Mouse (Mus musculus) heart, adult 11 months (tissue): ENCODE data around the gene Actr1a.

ENCODE experiments used
- DNase-seq: peaks from one replicate; pipeline ENCODE4 v3.0.0; 2022

Gene Actr1a

DNA sequence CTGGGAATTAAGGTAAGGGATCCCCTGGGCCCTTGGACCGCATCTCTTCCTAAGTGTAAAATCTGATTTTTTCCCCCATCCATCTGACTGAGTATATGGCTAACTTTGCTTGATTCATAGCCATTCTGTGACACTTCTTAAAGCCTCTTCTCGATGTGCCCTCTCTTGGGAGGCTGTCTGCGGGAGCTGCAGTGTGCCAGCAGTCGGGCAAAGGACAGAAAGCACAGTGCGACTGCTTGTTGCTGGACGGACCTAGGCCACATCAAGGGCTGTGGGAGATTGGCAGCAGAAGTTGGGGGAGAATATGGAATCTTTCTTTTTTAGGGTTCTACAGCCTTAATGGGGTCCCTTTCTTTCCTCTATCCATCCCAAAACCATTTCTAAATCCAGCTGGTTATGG is 3.8 kb upstream of the Actr1a start:
- no peak for DNase-seq

DNA sequence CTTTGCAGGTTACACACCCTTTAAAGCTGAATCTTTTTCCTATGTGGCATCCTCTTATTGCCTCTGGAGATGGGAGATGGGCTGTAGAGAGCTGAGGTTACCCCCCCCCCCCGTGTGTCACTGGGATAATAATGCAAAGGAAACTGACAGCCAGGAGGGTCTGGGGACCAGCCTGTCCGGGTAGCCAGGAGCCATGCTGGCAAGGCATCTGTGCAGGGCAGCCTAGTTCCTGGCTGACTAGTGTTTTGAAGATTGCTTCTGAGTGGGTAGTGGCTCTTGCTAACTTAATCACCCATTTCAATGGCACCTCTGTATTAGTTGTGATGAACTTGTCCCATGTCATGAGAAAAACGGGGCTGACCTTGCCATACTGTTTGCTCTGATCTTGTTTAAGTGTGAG is 2.9 kb upstream of the Actr1a start:
- no peak for DNase-seq

DNA sequence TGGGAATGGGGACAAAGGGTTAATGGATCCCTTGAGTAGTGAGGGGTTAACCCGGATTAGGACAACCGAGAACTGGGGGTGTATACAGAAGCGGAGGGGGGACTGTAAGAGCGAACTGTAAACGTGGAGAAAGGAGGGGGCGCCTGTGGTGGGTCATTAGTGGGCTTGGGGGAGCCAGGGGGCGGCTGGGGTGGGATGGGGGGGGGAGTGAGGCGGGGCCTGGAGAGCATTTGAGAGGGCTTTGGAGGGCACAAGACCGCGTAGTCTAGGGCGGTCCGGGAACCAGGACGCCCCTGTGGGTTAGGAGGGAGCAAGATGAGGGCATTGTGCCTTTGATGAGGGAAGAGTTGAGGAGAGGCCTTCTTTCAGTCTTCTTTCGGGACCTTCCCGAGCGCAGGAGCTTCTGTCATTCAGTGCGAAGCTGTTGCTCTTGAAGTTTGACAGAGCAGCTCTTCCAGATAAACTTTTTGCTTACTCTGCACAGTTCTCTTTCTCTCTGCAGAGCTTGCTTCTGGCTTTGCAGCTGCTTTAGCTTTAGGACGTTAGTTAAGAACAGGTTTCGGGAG is 2.0 kb upstream of the Actr1a start:
- DNase-seq: no peak

DNA sequence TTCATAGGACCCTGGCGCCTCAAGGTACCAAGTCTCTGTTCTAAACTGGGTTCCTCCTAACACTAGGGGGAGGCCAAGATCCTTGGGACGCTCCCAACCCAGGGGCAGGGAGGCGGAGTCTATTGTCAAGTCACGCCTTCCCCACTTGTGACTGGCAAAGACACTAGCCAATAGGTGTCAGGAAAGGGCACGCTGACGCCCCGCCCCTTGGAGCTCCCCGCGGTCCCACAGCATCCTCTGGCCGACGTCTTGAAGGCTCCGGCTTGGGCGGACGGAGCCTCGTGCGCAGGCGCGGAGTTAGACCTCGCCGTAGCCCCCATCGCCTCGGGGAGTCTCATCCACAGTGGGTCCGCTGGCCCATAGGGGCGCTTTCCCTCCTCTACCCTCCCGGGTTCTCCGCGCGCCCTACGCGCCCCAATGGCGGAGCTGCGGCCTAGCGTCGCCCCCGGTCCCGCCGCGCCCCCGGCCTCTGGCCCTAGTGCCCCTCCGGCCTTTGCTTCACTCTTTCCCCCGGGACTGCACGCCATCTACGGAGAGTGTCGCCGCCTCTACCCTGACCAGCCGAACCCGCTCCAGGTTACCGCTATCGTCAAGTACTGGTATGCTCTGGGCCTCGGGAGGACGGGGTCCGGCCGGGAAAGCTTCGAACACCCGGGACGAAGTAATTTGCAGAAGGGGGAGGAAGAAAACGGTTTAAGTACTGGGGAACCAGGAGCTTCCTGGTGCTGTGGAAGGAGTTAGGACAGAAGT is 1.3 kb upstream of the Actr1a start, which contains the start of gene Sufu:
Sufu (plus strand) TSS at position 211 of the 750 bp plus-strand sequence.
- DNase-seq: peak; percentile 100

DNA sequence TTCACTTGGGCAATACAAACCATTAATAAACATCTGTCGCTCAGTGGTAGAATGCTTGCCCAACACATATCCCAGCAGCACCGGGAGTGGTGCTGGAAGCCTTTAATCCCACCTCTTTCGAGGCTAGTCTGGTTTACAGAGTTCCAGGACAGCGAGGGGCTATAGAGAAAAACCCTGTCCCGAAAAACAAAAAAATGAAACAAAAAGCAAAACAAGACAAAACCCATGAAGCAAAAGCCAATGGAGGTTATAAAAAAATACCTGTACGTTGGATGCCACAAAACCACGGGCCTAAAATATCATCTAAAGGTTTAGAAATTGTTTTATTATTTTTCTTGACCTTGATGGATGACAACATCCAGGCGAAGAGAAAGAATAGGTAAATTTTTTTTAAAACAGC is 561 bp upstream of the Actr1a start:
- DNase-seq: no peak

DNA sequence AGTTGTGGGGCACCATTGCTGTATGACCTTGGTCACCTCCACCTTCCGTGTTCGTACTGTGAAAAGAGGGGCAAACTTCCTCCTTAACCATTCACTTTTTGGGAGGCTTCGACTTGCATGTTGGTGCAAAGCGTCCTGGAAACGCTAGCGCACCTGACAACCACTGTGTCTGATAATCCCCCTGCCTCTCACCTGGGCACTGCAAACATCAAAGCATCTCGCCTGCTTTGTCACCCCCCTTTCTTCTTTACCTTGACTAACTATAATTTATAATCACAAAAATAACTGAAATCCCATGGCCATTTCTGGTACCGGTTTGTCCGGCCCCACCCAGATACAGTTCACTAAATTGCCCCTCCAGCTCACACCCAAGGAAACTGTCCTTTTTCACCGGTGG is 838 bp downstream of the Actr1a start:
- no peak for DNase-seq

DNA sequence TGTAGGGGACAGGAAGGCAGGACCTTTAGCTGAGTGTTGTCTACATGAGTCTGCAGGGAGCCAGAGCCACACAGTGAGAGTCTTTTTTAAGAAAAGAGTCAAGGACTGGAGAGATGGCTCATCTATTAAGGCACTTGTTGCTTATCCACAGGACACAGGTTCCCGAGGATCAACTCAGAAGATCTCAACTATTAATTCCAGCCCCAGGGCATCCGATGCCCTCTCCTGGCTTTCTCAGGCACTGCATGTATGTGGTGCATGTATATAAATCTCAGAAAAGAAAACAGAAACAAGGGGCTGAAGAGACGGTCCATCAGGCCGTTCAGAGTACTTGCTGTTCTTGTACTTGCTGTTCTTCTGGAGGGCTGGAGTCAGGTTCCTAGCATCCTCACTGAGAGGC is 3.5 kb downstream of the Actr1a start:
- no peak for DNase-seq

DNA sequence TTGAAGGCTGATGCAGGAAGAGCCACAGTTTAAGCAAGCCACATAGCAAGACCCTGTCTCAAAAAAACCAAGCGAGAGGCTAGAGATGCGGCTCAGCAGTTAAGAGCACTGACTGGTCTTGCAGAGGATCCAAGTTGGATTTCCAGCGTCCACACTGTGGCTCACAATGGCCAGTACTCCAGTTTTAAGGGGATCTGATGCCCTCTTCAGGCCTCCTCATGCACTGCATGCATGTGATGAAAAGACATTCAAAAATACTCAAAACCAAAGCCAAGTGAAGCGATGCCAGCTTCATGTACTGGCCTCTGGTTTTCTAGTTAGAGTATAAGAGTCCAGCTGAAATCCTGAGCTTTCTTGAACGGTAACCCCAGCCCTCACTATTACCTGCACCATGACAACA is 5.7 kb downstream of the Actr1a start:
- no peak for DNase-seq

DNA sequence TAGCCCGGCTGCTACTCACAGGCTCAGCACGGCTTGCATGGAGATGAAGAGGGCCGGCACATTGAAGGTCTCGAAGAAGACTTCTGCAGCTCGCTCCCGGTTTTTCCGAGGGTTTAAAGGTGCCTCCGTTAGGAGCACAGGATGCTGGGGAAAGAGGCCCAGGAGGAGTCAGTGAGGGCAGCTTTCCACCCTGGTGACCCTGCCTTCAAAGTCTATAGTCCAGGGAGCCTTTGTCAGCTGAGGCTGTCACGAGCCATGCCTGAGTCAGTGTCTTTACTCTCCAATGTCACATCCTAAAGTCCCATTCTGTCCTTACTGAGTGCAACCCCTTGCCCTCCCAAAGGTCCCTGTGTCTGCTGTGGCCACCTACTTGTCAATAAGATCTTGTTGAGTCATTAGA is 13.3 kb downstream of the Actr1a start:
- no peak for DNase-seq

DNA sequence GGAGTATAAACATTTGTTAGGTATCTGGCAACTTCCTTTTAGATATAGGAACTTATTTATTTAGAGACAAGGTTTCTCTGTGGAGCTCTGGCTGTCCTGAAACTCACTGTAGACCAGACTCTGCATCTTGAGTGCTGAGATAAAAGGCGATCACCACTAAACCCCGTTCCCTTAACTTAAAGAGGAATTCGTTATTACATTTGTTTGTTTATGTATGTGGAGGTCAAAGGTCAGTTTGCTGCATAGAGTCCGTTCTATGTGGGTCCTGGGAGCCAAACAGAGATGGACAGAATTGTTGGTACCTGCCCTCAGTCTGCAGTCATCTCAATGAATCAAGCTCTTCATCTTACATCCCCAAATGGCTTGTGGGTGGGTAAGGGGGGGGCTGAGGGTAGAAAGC is 19.7 kb downstream of the Actr1a start:
- no peak for DNase-seq

DNA sequence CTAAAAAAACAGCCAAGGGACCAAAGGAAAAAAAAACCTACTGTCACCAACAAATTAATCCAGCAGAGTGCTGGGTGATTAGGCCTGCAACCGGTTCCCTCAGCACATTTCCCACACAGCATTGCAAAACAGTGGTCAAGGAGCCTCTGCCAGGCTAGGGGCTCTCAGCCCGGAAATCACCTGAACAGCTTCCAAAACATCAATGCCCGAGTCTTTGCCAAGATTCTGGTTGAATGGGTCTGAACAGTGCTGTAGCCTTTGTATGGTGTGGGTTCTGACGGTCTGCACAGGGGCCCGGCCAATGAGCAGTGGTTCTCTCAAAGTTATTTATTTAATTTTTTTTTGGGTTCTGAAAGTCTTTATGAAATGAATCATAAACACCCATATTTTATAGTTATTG is 20.1 kb downstream of the Actr1a start:
- DNase-seq: no peak

DNA sequence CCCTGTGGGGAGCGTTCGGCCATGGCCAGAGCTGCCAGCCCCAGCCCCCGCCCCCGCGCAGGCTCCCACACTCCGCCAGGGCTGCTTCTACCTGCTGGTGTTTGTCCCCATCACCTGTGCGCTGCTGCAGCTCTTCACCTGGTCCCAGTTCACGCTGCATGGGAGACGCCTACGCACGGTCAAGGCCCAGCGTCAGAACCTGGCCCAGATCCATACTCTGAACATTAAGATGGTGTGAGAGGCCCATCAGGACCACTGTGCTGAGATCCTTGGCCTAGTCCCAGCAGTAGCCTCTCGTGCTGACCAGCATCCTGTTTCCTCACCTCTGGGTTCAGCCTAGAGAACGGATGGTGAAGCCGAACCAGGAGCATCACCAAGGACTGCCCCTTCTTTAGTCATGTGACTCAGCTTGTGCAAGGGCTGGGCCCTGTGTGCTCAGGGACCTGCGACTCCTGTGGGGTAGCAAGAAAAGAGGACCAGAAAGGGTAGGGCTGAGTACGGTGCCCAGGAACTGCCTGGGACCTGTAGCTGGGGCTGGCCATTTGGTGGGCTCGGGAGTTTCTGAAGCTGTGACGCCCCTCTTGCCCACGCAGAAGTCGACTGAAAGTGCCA is 21.0 kb downstream of the Actr1a start:
- no peak for DNase-seq

DNA sequence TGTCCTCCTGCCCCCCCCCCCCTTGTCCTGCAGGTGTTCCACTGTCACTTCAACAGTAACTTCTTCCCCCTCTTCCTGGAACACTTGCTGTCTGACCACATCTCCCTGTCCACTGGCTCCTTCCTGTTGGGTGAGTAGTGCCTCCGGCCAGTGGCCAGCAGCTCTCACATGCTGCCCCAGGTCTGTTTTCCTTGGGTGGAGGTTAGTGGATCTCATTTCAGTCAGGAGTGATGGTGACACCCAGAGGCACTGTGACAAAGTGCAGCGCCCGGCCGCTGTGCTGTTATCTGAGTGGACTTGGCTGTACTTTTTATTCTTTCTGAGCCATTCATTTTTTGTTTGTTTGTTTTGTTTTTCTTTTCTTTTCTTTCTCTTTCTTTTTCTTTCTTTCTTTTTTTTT is 26.3 kb downstream of the Actr1a start:
- peak; percentile 98 for DNase-seq

DNA sequence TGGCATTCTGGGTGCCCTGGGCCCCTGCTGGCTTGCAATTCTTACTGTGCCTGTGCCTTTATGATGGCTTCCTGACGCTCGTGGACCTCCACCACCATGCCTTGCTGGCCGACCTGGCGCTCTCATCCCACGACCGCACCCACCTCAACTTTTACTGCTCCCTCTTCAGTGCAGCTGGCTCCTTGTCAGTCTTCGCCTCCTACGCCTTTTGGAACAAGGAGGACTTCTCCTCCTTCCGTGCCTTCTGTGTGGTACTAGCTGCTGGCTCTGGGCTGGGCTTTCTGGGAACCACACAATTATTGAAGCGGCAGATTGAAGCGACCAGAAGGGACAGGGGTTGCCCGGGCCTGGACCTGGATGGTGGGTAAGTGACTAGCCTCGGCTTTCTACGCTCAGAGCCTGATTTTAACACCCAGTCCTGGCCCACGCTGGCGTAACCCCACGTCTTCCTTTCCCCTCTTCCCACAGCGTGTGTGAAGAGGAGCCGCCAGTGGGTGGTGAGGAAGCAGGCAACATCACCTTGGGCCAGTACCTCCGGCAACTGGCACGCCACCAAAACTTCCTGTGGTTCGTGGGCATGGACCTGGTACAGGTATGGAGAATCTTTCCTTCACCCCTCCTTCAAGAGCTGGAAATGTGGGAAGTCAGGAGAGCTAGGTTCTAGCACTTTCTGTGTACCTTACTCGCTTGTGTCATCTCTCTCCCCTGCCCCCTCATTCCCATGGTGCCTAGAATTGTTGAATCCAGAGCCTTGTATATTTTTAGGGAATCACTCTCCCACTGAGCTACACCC is 27.6 kb downstream of the Actr1a start:
- DNase-seq: no peak

DNA sequence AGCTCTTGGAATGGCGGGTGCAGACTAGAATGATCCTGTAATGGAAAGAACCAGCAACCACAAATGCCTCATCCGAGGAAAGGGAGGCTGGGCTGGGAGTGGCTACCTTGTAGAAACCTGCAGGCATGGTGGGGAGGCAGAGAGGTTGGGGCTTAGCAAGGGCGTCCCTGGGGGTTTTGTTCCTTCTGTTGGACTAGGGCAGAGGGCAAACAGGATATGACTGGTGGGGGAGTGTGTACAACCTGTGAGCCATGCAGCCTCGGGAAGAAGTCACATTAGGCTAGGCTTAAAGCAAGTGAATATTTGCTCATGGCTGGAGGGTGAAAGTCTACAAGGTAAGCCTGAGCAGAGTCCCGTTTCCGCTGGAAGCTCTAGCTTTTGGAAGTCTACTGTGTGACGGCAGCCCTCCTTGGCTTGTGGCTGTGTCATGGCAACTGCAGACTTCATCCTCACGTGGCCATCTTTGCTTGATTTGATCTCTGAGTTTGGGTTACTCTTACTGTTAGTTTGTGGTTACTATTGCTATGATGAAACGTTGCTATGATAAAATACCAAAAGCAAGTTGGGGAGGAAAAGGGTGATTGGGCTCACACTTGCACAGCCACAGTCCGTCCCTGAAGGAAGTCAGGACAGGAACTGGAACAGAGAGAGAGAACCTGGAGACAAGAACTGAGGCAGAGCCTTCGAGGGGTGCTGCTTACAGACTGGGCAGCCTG is 32.1 kb downstream of the Actr1a start:
- no peak for DNase-seq

DNA sequence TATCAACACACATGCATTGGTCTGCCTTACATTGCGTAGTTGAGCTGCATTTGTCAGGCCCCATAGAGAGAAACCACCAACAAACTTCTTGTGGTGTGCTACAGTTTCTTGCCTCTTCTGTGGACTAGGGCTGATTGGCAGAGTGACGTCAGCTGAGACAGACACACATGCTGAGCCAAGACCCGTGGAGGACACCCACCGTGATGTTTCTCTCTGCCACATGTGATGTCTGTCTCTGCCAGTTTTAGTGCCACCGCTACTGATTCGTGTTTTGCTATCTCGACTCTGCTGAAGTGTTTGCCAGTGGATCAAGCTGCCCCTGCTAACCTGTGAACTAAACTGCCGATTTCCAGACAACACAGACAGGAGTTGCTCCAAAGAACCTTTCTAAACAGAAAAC is 33.4 kb downstream of the Actr1a start:
- no peak for DNase-seq

DNA sequence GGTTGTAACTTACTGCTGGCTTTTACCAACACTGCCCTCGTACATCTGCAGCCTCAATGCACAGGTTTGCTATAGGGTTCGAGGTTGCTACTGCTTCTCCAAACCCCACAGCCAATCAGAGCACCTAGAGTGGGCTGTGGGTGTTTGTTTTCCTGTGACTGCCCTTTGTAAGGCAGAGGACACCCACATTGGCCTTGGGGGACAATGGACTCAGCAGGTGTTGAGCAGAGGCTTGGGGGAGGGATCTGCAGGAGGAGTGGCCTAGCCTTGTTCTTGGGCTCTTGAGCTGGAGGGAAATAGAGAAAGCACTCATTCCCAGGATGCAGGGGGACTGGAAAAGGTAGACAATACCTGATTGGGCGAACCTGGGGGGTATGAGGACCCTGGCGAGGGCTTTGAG is 37.2 kb downstream of the Actr1a start:
- DNase-seq: no peak

DNA sequence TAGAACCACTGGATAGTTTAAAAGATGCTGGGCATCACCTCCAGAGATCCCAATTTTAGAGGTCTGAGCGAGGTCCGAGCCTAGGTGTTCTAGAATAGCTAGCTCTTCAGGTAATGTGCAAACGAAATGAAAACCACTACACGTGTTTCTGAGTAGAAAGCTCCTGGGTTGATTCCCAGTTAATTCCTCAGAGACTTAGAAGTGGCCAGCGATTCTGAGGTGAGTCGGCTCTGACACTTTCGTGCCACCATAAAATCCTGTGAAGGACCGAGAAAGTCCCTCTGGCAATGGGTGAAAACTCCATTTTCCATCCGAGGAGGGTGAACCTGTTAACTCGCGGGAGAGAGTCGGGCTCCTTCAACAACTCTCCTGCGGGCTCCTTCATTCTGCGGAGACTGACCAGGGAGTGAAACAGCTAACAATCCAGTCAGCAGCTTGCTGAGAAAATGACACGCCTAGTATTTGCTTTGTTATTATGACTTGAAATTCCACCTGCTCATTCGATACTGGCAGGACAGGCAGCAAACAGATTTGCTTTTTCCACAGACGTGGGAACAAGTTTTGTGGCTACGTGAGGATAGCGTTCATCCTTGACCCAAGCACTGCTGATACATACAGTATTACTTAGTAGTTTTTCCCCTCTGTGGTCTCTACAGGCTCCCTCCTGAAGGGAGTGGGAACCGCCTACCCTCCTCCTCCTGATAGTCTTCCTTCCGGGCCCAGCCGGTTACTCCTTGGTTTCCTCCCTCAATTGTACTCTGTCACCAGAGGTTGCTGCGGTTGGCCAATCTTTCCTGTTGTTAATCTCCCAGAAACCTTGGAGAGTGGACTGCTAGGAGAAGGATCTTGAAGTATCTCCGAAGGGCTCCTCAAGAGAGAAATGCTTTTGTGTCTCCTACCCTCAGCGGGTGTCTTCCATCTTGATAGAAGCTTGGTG is 37.9 kb downstream of the Actr1a start:
- no peak for DNase-seq

DNA sequence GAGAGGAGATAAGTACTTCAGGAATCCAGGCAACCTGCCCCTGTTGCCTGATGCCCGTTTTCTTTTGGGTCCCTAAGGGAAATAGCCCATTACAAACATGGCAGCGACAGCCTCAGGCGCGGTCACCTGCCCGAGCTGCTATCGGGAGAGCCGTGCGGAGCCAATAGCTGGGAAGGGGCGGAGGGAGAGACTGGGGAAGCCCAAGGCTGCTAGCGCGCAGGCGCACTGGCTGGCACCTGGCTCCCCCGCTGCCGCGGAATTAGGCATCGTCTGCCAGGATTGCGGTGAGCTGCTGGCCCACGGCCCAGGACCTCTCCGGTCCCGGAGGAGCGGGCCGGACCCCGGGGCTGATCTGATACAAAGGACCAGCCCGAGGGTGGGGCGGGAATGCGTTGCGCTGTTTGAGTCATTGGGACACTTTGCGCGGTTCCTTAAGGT is 38.8 kb downstream of the Actr1a start:
- peak; percentile 99 for DNase-seq

DNA sequence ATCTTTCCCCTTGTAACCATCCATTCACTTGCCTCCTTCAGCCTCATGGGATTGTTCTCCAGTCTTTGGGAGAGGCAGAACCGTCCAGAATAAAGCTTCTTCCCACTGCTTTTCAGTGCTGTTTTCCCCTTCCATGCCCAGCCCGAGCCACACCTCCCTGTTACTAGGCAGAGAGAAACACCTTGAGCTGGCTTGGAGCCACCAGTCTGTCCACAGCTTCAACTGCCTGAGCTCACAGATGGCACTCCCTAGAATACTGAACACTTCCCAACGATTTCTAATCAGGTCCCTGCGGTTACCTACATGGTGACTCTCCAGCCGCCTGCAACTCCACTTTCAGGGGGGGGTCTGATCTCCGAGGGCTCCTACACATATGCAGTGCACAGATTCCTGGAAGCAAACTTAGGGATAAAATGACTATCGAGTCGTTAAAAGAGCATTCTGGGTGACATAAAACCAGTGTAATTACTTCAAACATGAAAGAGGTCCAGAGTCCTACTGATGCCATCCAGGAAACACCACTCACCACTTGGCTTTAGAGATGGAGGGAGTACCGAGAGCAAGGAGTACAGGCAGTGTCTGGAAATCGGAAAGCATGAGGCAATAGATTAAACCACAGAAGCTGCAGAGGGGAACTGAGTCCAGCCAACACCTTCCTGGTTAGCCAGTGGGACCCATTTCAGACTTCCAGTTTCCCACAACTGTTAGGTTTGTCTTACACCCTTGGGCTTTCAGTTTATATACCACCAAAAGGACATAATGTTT is 45.2 kb downstream of the Actr1a start, which contains the start of gene 2310034G01Rik:
2310034G01Rik (minus strand) TSS at position 135 of the 765 bp plus-strand sequence.
- DNase-seq: peak; percentile 88

DNA sequence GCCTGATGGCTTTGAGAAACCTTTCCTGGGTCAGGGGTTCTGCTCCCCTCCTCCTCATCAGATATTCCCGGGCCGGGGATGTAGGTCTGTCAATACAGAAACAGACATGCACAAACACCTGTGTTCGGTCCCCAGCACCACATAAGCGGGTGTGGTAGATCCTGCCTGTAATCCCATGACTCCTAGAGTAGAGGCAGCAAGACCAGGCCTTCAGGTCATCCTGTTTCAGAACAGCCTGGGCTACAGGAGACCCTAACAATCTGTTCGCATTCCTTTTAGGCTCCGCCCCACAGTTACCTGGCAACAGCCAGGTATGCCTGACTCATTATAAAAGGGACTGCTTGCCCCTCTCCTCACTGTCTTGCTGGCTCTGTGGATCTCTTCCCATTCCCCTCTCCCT is 46.0 kb downstream of the Actr1a start:
- DNase-seq: peak; percentile 91
